Mouse (Mus musculus): Measurements from ENCODE around the gene Gsg1l. TPM values are rescaled to one million over a fixed set of nuclear protein-coding genes. Genes with fewer than 3 reads are reported as not detected.

Gsg1l gene
- polyA plus RNA-seq, 1 experiment from 2014 or later, result 4.4 TPM

DNA sequence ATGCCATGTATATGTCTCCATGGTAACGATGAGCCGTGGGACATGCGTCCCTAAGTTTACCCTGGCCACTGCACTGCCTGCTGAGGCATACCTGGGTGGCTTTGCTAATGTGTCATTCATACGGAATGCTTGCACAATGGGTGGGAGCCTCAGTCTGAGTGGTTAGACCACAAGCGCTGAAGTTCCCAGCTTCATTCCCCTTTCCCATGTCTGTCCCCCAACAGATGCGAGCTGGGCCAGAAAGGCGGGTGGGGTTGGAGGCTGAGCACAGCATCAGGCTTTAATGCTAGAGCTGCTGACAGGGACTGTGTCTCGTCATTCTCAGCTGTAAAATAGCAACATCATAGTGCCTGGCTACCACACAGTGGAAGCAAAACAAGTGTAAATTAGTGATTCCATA lies 136.3 kb downstream of the Gsg1l start:
- Histone ChIP-seq H3K9me3 (no peaks in the 10 kb centered on the region), H3K4me2 (replicated peaks) (no peak overlapping the region), H3K4me3 (no peak overlapping the region), H3K9ac (replicated peaks) (no peak overlapping the region), H3K27ac (replicated peaks) (no peak overlapping the region), H3K27me3 (no peaks in the 10 kb centered on the region), H3K36me3 (no peaks in the 10 kb centered on the region), H3K4me1 (no peaks in the 10 kb centered on the region)
- ATAC-seq (ENCODE audit: low FRiP score, low read depth), result no peak
- WGBS, result 68% methylated on average over 8 of the region's 8 CpGs

- no peak for ATAC-seq (ENCODE audit: low FRiP score, low read depth)
- no peak overlapping the region for H3K27ac ChIP-seq (replicated peaks)
- 91% methylated on average over 5 of the region's 5 CpGs for WGBS
Measured at GRCm38 (mm10) chr7:125944631-125945030, 137.6 kb downstream of the Gsg1l start.

DNA sequence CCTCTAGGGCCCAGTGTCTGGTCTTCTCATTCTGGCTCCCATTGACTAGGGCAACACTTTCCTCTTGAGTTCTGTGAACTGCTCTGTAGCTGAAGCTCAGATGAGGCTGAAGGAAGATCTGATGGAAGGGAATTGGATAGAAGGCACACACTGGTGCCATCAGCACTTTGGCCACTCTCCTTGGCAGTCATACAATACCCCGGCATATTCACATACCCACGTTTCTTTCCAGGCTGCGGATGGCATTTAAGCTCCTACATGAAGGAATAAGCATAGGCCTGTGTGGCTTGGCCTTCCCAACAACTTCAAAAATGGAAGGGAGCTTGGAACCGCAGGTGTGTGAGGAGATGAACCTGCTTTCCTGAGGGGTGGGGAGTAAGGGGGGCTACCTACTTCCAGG lies 138.7 kb downstream of the Gsg1l start:
- Histone ChIP-seq H3K36me3 (no peaks in the 10 kb centered on the region), H3K9ac (replicated peaks) (no peak overlapping the region), H3K9me3 (no peaks in the 10 kb centered on the region), H3K27ac (replicated peaks) (no peak overlapping the region), H3K4me3 (no peak overlapping the region), H3K4me1 (no peaks in the 10 kb centered on the region), H3K4me2 (replicated peaks) (no peak overlapping the region), H3K27me3 (no peaks in the 10 kb centered on the region)
- WGBS, result 92% methylated on average over 4 of the region's 4 CpGs
- no peak for ATAC-seq (ENCODE audit: low FRiP score, low read depth)

More at GRCm38 (mm10) chr7:125944631-125945030, 137.6 kb downstream of the Gsg1l start:
- Histone ChIP-seq H3K36me3 (no peaks in the 10 kb centered on the region), H3K9ac (replicated peaks) (no peak overlapping the region), H3K4me3 (no peak overlapping the region), H3K4me1 (no peaks in the 10 kb centered on the region), H3K9me3 (no peaks in the 10 kb centered on the region), H3K4me2 (replicated peaks) (no peak overlapping the region), H3K27me3 (no peaks in the 10 kb centered on the region)

DNA sequence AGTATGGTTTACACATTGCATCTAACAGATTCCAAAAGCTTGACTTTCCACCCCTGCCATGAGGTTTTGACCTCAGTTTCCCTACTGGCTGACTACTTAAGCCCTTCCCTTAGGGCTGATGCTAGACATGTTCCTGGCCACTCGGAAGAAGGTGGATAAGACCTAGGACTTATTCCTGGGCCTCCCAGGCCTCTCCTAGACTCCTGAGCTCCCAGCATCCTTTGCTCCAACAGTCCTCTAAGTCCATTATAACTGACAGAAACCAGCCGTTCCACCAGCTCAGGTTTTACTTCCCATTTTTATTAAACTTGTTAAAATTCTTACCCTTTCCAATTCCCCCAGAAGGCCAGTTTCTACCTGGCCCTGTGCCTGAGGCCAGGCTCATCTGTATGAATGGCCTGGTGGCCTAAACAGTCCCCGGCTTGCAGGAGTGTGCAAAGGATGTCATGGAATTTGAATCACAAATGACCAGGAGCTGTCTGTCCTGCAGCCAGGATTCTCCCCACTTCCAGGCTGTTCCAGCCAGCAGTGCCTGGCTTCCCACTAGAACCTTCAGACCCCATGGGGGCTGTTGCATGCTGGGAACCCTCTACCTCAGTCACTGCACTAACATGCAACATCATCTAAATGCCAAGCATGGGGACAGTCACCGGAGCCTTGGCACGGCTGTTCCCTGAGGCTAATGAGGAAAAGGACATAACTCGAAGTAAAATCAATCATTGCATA lies 139.7 kb downstream of the Gsg1l start:
- no peaks in the 10 kb centered on the region for H3K4me1 ChIP-seq
- no peaks in the 10 kb centered on the region for H3K27me3 ChIP-seq
- no peak for ATAC-seq (ENCODE audit: low FRiP score, low read depth)
- H3K4me2 ChIP-seq (replicated peaks), result no peak overlapping the region
- 80% methylated on average over 6 of the region's 6 CpGs for WGBS
- H3K9me3 ChIP-seq, result no peaks in the 10 kb centered on the region
- no peak overlapping the region for H3K4me3 ChIP-seq
- no peaks in the 10 kb centered on the region for H3K36me3 ChIP-seq
- no peak overlapping the region for H3K27ac ChIP-seq (replicated peaks)
- no peak overlapping the region for H3K9ac ChIP-seq (replicated peaks)

- H3K9ac ChIP-seq (replicated peaks), result no peak overlapping the region
- no peaks in the 10 kb centered on the region for H3K9me3 ChIP-seq
- H3K27ac ChIP-seq (replicated peaks), result peak overlapping the region; percentile 72
- ATAC-seq (ENCODE audit: low FRiP score, low read depth), result peak; percentile 42
- H3K4me3 ChIP-seq, result no peak overlapping the region
- WGBS, result 49% methylated on average over 2 of the region's 2 CpGs
- H3K36me3 ChIP-seq, result no peaks in the 10 kb centered on the region
- H3K27me3 ChIP-seq, result no peaks in the 10 kb centered on the region; the same call in 1 of the 2 replicates
- peaks cover 26% of the 10 kb centered on the region for H3K4me1 ChIP-seq
- H3K4me2 ChIP-seq (replicated peaks), result 0 out of 2 replicates have a peak overlapping the region, but pooled peaks have one; percentile 4
Measured at GRCm38 (mm10) chr7:125934319-125934718, 147.9 kb downstream of the Gsg1l start.

DNA sequence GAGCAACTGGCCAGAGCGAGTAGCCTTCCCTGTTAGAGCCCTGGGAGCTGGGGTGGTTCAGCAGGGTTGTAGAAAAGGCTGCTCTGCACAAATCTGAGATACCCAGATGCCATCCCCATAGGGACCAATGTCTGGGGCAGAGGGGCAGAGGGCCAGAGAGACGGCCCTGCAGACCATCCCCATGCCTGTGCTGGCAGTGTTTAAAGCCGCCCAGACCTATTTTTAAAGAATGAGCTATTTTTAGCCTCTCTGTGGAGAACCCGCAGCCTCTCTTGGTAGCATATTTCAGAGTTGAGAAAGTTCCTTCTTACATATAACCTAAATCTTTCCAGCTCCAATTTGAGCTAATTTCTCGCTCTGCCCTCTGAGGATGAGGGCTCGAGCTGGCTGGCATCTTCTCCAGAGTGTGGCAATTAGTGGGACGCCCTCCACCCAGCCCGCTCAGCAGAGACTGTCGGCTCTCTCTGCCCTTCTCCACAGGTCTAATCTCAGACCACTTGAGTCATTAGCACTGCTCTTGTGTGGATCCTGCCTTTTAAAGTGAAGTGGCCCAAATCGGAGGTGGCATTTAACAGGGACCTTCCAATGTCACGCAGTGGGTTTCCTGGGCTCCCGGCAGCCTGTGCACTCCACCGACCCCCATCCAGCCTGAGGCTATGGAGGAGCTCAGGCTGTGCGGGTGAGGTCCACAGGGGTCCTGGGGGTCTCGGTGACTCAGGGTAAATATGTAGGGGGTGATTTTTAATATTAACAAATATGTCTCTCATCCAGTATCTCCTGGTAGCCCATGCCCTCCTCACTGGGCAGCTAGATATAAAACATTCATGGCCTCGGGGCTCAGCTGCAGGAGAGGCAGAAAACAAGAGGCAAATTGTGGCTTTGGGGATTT lies 148.6 kb downstream of the Gsg1l start:
- H3K4me3 ChIP-seq, result no peak overlapping the region
- H3K27me3 ChIP-seq, result no peaks in the 10 kb centered on the region; the same call in 1 of the 2 replicates
- H3K9me3 ChIP-seq, result no peaks in the 10 kb centered on the region
- 0 out of 2 replicates have a peak overlapping the region, but pooled peaks have one; percentile 4 for H3K4me2 ChIP-seq (replicated peaks)
- 24% methylated on average over 16 of the region's 16 CpGs for WGBS
- peak overlapping the region; percentile 72 for H3K27ac ChIP-seq (replicated peaks)
- H3K4me1 ChIP-seq, result peaks cover 26% of the 10 kb centered on the region
- ATAC-seq (ENCODE audit: low FRiP score, low read depth), result peak; percentile 77
- H3K9ac ChIP-seq (replicated peaks), result no peak overlapping the region; the same call in 1 of the 2 replicates
- H3K36me3 ChIP-seq, result no peaks in the 10 kb centered on the region

- H3K4me3 ChIP-seq, result no peak overlapping the region
- H3K9ac ChIP-seq (replicated peaks), result no peak overlapping the region
- H3K4me1 ChIP-seq, result peaks cover 26% of the 10 kb centered on the region
- no peaks in the 10 kb centered on the region; the same call in 1 of the 2 replicates for H3K27me3 ChIP-seq
- no peak for ATAC-seq (ENCODE audit: low FRiP score, low read depth)
- 69% methylated on average over 5 of the region's 5 CpGs for whole genome bisulfite sequencing
- H3K9me3 ChIP-seq, result no peaks in the 10 kb centered on the region
- no peak overlapping the region for H3K27ac ChIP-seq (replicated peaks)
- no peaks in the 10 kb centered on the region for H3K36me3 ChIP-seq
- no peak overlapping the region for H3K4me2 ChIP-seq (replicated peaks)
Measured at GRCm38 (mm10) chr7:125931602-125932001, 150.6 kb downstream of the Gsg1l start.

DNA sequence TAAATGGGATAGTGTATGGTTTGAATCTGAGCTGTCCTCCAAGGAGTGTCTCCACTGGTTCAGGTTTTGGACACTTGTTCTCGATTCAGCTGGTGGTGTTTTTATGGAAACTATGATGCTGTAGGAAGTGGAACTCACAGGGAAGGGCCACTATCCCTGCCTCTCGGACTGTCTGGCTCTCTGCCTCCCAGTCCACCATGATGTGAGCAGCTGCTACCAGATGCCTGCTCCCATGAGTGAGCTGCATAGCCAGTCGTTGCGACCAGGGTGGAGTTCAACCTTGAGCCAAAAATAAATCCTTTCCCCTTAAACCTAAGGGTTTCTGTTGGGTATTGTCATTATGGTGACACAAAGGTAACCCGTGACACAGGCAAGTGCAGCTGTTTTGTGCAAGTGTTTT lies 158.2 kb downstream of the Gsg1l start:
- 93% methylated on average over 5 of the region's 5 CpGs for WGBS
- H3K36me3 ChIP-seq, result no peaks in the 10 kb centered on the region
- no peak overlapping the region for H3K9ac ChIP-seq (replicated peaks)
- no peaks in the 10 kb centered on the region for H3K27me3 ChIP-seq
- peaks cover 3% of the 10 kb centered on the region; the same call in 1 of the 2 replicates for H3K4me1 ChIP-seq
- no peak overlapping the region for H3K4me3 ChIP-seq
- no peak for ATAC-seq (ENCODE audit: low FRiP score, low read depth)
- no peaks in the 10 kb centered on the region for H3K9me3 ChIP-seq
- H3K4me2 ChIP-seq (replicated peaks), result no peak overlapping the region
- no peak overlapping the region for H3K27ac ChIP-seq (replicated peaks)

DNA sequence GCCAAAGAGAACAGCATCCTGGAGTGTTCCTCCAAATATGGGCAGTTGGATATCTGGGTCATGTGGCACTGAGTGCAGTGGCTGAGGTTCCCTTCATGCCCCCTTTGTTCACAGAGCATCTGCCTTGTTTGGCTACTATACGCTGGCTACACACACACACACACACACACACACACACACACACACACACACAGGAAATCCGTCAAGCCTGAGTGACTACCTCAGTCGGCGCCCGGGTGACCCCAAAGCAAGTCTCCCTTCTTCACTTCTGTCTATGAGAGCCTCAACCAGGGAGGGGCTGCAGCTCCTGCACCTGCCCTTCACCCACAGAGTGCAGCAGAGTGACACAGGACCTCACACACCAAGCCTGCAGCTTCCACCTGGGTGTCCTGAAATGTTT lies 161.4 kb downstream of the Gsg1l start:
- ATAC-seq (ENCODE audit: low FRiP score, low read depth), result no peak
- H3K36me3 ChIP-seq, result no peaks in the 10 kb centered on the region
- H3K4me1 ChIP-seq, result peaks cover 3% of the 10 kb centered on the region; the same call in 1 of the 2 replicates
- H3K9ac ChIP-seq (replicated peaks), result no peak overlapping the region
- no peaks in the 10 kb centered on the region for H3K27me3 ChIP-seq
- no peak overlapping the region for H3K4me2 ChIP-seq (replicated peaks)
- no peak overlapping the region for H3K27ac ChIP-seq (replicated peaks)
- H3K4me3 ChIP-seq, result no peak overlapping the region
- no peaks in the 10 kb centered on the region for H3K9me3 ChIP-seq
- 62% methylated on average over 5 of the region's 5 CpGs for WGBS

DNA sequence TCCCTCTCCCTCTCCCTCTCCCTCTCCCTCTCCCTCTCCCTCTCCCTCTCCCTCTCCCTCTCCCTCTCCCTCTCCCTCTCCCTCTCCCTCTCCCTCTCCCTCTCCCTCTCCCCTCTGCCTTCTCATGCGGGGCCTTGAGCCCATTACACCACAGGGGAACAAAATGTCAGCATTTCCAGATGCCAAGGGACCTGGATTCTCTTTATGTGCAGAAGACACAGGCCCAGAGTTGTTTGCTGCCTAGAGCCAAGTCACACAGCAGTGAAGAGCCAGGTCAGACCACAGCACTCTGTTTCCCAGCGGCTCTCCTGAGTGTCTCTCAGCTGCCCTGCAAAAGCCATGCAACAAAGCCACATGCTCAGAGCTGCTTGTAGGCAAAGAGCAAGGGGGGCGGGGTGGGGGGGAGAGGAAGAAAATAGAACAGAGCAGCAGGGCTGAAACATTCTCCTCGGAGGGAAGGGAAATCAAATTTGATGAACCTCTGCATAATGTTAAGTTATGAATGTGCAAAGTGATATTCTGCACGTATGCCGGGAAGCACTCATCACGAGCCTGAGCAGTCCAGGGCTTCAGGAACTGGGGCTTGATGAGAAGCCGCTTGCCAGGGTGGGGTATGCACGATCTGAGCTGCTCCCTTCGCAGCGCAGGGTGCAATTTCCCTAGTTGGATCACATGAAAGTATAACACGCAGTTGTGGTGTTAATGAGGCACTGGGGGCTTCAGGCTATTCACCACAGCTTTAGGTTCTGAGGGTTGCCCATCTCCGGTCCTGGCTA lies 181.6 kb downstream of the Gsg1l start:
- Histone ChIP-seq H3K9me3 (no peaks in the 10 kb centered on the region), H3K4me2 (replicated peaks) (no peak overlapping the region), H3K4me1 (0 out of 2 replicates have a peak, but pooled peaks cover 7% of the 10 kb centered on the region), H3K36me3 (no peaks in the 10 kb centered on the region), H3K9ac (replicated peaks) (no peak overlapping the region), H3K27ac (replicated peaks) (no peak overlapping the region), H3K27me3 (no peaks in the 10 kb centered on the region), H3K4me3 (no peak overlapping the region)
- 67% methylated on average over 13 of the region's 13 CpGs for WGBS
- no peak for ATAC-seq (ENCODE audit: low FRiP score, low read depth)

DNA sequence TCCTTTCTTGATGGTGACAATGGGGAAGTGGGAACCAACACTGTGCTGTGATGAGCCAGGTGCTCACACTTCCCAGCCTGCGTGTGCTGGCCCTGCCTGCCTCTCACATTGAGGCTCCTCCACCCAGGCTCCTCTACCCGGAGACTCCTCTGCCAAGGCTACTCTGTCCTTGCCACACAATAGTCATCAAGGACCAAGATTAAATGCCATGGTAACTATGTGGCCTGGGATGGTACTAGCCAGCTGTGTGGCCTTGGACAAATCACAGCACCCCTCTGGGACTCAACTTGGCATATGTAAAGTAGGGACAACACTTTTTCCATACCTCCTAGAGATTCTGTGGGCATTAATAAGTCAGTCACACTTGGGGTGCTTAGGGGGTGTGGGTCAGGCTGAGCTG lies 182.3 kb downstream of the Gsg1l start:
- ATAC-seq (ENCODE audit: low FRiP score, low read depth), result no peak

More for the DNA sequence above, 182.3 kb downstream of the Gsg1l start:
- 0 out of 2 replicates have a peak, but pooled peaks cover 7% of the 10 kb centered on the region for H3K4me1 ChIP-seq
- WGBS, result 48% methylated on average over 2 of the region's 2 CpGs
- H3K4me3 ChIP-seq, result no peak overlapping the region
- no peak overlapping the region for H3K4me2 ChIP-seq (replicated peaks)
- H3K9me3 ChIP-seq, result no peaks in the 10 kb centered on the region
- no peak overlapping the region for H3K9ac ChIP-seq (replicated peaks)
- H3K27ac ChIP-seq (replicated peaks), result no peak overlapping the region
- no peaks in the 10 kb centered on the region for H3K27me3 ChIP-seq
- H3K36me3 ChIP-seq, result no peaks in the 10 kb centered on the region

All from midbrain, embryonic 12.5 days (tissue).